Mouse (Mus musculus) neutrophil, adult 5-6 weeks (primary cell): ENCODE results near the gene Pdx1. TPM values are rescaled to one million over a fixed set of nuclear protein-coding genes. Genes with fewer than 3 reads are reported as not detected.

Source experiments
- ATAC-seq: fragments of 151-379, 151-347 bp; 2 replicates; pipeline ENCODE4 v1.8.0; 2017; ENCODE audit warnings: mild to moderate bottlenecking, moderate TSS enrichment; ENCODE audit not compliant: insufficient number of reproducible peaks, poor library complexity, low FRiP score, severe bottlenecking; ENCODE audit errors: extremely low read depth
- total RNA-seq: library from RNA; stranded (forward); fragments of 200-1000 nt; gene quantifications from 2 replicates; pipeline ENCODE4 v1.2.3, GENCODE M21; 2017

Gene Pdx1
- total RNA-seq, 1 experiment from 2014 or later = not detected

GRCm38 (mm10) chr5:147276701-147277546, 7.2 kb downstream of the Pdx1 start:
- ATAC-seq = no peak

GRCm38 (mm10) chr5:147277547-147277925, 7.8 kb downstream of the Pdx1 start:
- ATAC-seq = no peak

GRCm38 (mm10) chr5:147284365-147284764, 14.6 kb downstream of the Pdx1 start:
- ATAC-seq = no peak

GRCm38 (mm10) chr5:147291764-147292505, 22.2 kb downstream of the Pdx1 start:
- ATAC-seq = no peak

- ATAC-seq = no peak
Observed at GRCm38 (mm10) chr5:147292506-147293120, 22.9 kb downstream of the Pdx1 start.

- peak; percentile 64 for ATAC-seq
Observed at GRCm38 (mm10) chr5:147293127-147293910, 23.6 kb downstream of the Pdx1 start.

- ATAC-seq = no peak
Observed at GRCm38 (mm10) chr5:147294121-147294520, 24.4 kb downstream of the Pdx1 start.

GRCm38 (mm10) chr5:147297249-147297648, 27.5 kb downstream of the Pdx1 start:
- ATAC-seq = no peak

GRCm38 (mm10) chr5:147299255-147300000, 29.7 kb downstream of the Pdx1 start:
- ATAC-seq = peak; percentile 34; the same call in 1 of the 2 replicates

GRCm38 (mm10) chr5:147300001-147300363, 30.2 kb downstream of the Pdx1 start:
- no peak for ATAC-seq

- ATAC-seq = no peak
Observed at GRCm38 (mm10) chr5:147300917-147301780, 31.4 kb downstream of the Pdx1 start.

GRCm38 (mm10) chr5:147301781-147302070, 32.0 kb downstream of the Pdx1 start:
- no peak for ATAC-seq

GRCm38 (mm10) chr5:147302141-147302540, 32.4 kb downstream of the Pdx1 start:
- ATAC-seq = no peak

- ATAC-seq = no peak
Observed at GRCm38 (mm10) chr5:147302746-147303400, 33.1 kb downstream of the Pdx1 start.

- ATAC-seq = no peak
Observed at GRCm38 (mm10) chr5:147304276-147305155, 34.8 kb downstream of the Pdx1 start.

GRCm38 (mm10) chr5:147305166-147305565, 35.4 kb downstream of the Pdx1 start:
- no peak for ATAC-seq
